Mouse (Mus musculus) liver, adult 2 months (tissue): ENCODE results near the gene Lypd1. TPM values are rescaled to one million over a fixed set of nuclear protein-coding genes. Genes with fewer than 3 reads are reported as not detected.

Experiments used
- DNase-seq: peaks from one replicate; pipeline ENCODE4 v3.0.0-alpha.2; 2011; ENCODE audit warnings: low read depth, low spot score; ENCODE audit errors: extremely low read depth
- H3K27ac ChIP-seq: fragments of 200-500 bp; replicated peaks from 2 replicates; pipeline ENCODE4 v1.5.1; 2012; ENCODE audit warnings: low read depth, mild to moderate bottlenecking, control low read depth, inconsistent platforms, low read length; ENCODE audit not compliant: insufficient read depth
- H3K27me3 ChIP-seq: fragments of 200-500 bp; 2 replicates; pipeline ENCODE4 v1.6.1; 2012; ENCODE audit warnings: mild to moderate bottlenecking, moderate library complexity, low read length, inconsistent platforms; ENCODE audit not compliant: control insufficient read depth, insufficient read depth
- H3K36me3 ChIP-seq: fragments of 200-500 bp; 2 replicates; pipeline ENCODE4 v1.6.1; 2012; ENCODE audit warnings: low read length, inconsistent platforms; ENCODE audit not compliant: control insufficient read depth, insufficient read depth
- H3K4me1 ChIP-seq: fragments of 200-500 bp; 2 replicates; pipeline ENCODE4 v1.6.1; 2011; ENCODE audit warnings: low read length; ENCODE audit not compliant: control insufficient read depth, insufficient read depth
- H3K4me3 ChIP-seq: fragments of 200-500 bp; 2 replicates; pipeline ENCODE4 v1.5.1; 2011; ENCODE audit warnings: low read depth, mild to moderate bottlenecking, control low read depth, low read length, moderate library complexity; ENCODE audit not compliant: insufficient read depth
- H3K79me2 ChIP-seq: fragments of 200-500 bp; 2 replicates; pipeline ENCODE4 v1.6.1; 2012; ENCODE audit warnings: inconsistent platforms, mild to moderate bottlenecking, low read length, moderate library complexity; ENCODE audit not compliant: control insufficient read depth, insufficient read depth
- H3K9ac ChIP-seq: fragments of 200-500 bp; 2 replicates; pipeline ENCODE4 v1.6.1; 2012; ENCODE audit warnings: low read depth, mild to moderate bottlenecking, control low read depth, inconsistent platforms, low read length
- CTCF ChIP-seq: fragments of 200-500 bp; IDR thresholded peaks from 2 replicates; pipeline ENCODE4 v1.5.1; 2011; ENCODE audit warnings: low read depth, low read length, control low read depth
- POLR2A ChIP-seq: fragments of 200-500 bp; IDR thresholded peaks from 2 replicates; pipeline ENCODE4 v1.6.1; 2011; ENCODE audit warnings: low read length, control low read depth; ENCODE audit not compliant: insufficient read depth; ENCODE audit errors: extremely low read depth
- WGBS: fragments of 180-500 bp; shearing (Covaris S2); methylation state at CpG from one replicate; pipeline ENCODE4 v1.1.7; 2018; 5-methylcytosine and 5-hydroxymethylcytosine counted together
- polyA plus RNA-seq: library from polyadenylated mRNA; depleted of rRNA; stranded (reverse); fragments of >200 nt; gene quantifications from 2 replicates; pipeline ENCODE4 v1.2.3, GENCODE M21; 2012; rRNA removed
- total RNA-seq: library from RNA; depleted of rRNA; stranded (reverse); fragments of >200 nt; gene quantifications from 2 replicates; pipeline ENCODE4 v1.2.3, GENCODE M21; 2014; rRNA removed

Lypd1 gene
- total and polyA plus RNA-seq, 2 experiments: not detected

GRCm38 (mm10) chr1:125823611-125824010 is 89.3 kb downstream of the Lypd1 start:
- Histone ChIP-seq H3K27me3 (no peaks in the 10 kb centered on the region), H3K4me3 (no peak overlapping the region), H3K27ac (no peak overlapping the region), H3K4me1 (no peaks in the 10 kb centered on the region), H3K9ac (no peak overlapping the region), H3K36me3 (no peaks in the 10 kb centered on the region), H3K79me2 (no peaks in the 10 kb centered on the region)
- WGBS: 96% methylated on average over 4 of the region's 4 CpGs
- no peak for TF ChIP-seq CTCF
- no peak for TF ChIP-seq POLR2A
- DNase-seq: no peak

GRCm38 (mm10) chr1:125821101-125821500 is 91.8 kb downstream of the Lypd1 start:
- H3K4me3 ChIP-seq: no peak overlapping the region
- 93% methylated on average over 7 of the region's 7 CpGs for WGBS
- TF ChIP-seq POLR2A (no peak), CTCF (no peak)
- H3K27me3 ChIP-seq: no peaks in the 10 kb centered on the region
- H3K4me1 ChIP-seq: no peaks in the 10 kb centered on the region
- H3K36me3 ChIP-seq: no peaks in the 10 kb centered on the region
- H3K79me2 ChIP-seq: no peaks in the 10 kb centered on the region
- no peak overlapping the region for H3K9ac ChIP-seq
- no peak for DNase-seq
- H3K27ac ChIP-seq: no peak overlapping the region

Other genes with a start within 250 kb of the Lypd1 start
- 3.6 and 3.7 TPM in 2 replicates for gene Gpr39, start 236.1 kb downstream of the Lypd1 start, total RNA-seq
- 5.2 and 5.7 TPM in 2 replicates for gene Gpr39, start 236.1 kb downstream of the Lypd1 start, polyA plus RNA-seq